Mouse (Mus musculus): Measurements from ENCODE around the gene Gpa33. TPM values are rescaled to one million over a fixed set of nuclear protein-coding genes. Genes with fewer than 3 reads are reported as not detected.

Gene Gpa33
- polyA plus RNA-seq, 1 experiment from 2014 or later, result 0.55 TPM

GRCm38 (mm10) chr1:166154162-166155112 is 24.4 kb downstream of the Gpa33 start:
- Histone ChIP-seq H3K9ac (ENCODE audit: low read depth, low read length) (no peak overlapping the region), H3K9me3 (ENCODE audit: control insufficient read depth, low read length) (no peaks in the 10 kb centered on the region), H3K4me3 (ENCODE audit: low read length) (peak overlapping the region; percentile 19; the same call in 1 of the 2 replicates), H3K27ac (ENCODE audit: low read depth, low read length) (no peak overlapping the region), H3K36me3 (ENCODE audit: control insufficient read depth, insufficient read depth, low read length) (no peaks in the 10 kb centered on the region), H3K27me3 (ENCODE audit: control insufficient read depth, insufficient read depth, low read length) (peaks cover 4% of the 10 kb centered on the region), H3K4me2 (replicated peaks; ENCODE audit: low read depth, low read length) (peak overlapping the region; percentile 25; the same call in 1 of the 2 replicates), H3K4me1 (ENCODE audit: control insufficient read depth, insufficient read depth, low read length) (no peaks in the 10 kb centered on the region)
- peak; percentile 75 for ATAC-seq (ENCODE audit: low FRiP score, low TSS enrichment)
- 11% methylated on average over 29 of the region's 29 CpGs for WGBS

GRCm38 (mm10) chr1:166155113-166155494 is 25.1 kb downstream of the Gpa33 start:
- Histone ChIP-seq H3K27ac (ENCODE audit: low read depth, low read length) (no peak overlapping the region), H3K9ac (ENCODE audit: low read depth, low read length) (no peak overlapping the region), H3K9me3 (ENCODE audit: control insufficient read depth, low read length) (no peaks in the 10 kb centered on the region), H3K4me1 (ENCODE audit: control insufficient read depth, insufficient read depth, low read length) (no peaks in the 10 kb centered on the region), H3K4me3 (ENCODE audit: low read length) (no peak overlapping the region), H3K4me2 (replicated peaks; ENCODE audit: low read depth, low read length) (no peak overlapping the region), H3K36me3 (ENCODE audit: control insufficient read depth, insufficient read depth, low read length) (no peaks in the 10 kb centered on the region), H3K27me3 (ENCODE audit: control insufficient read depth, insufficient read depth, low read length) (peaks cover 4% of the 10 kb centered on the region)
- 40% methylated on average over 10 of the region's 10 CpGs for WGBS
- ATAC-seq (ENCODE audit: low FRiP score, low TSS enrichment), result no peak

- H3K36me3 ChIP-seq (ENCODE audit: control insufficient read depth, insufficient read depth, low read length), result no peaks in the 10 kb centered on the region
- H3K9me3 ChIP-seq (ENCODE audit: control insufficient read depth, low read length), result no peaks in the 10 kb centered on the region
- H3K4me3 ChIP-seq (ENCODE audit: low read length), result no peak overlapping the region
- no peak overlapping the region for H3K9ac ChIP-seq (ENCODE audit: low read depth, low read length)
- H3K27ac ChIP-seq (ENCODE audit: low read depth, low read length), result no peak overlapping the region
- ATAC-seq (ENCODE audit: low FRiP score, low TSS enrichment), result no peak
- H3K27me3 ChIP-seq (ENCODE audit: control insufficient read depth, insufficient read depth, low read length), result peaks cover 4% of the 10 kb centered on the region
- H3K4me1 ChIP-seq (ENCODE audit: control insufficient read depth, insufficient read depth, low read length), result no peaks in the 10 kb centered on the region
- WGBS, result 84% methylated on average over 12 of the region's 12 CpGs
- no peak overlapping the region for H3K4me2 ChIP-seq (replicated peaks; ENCODE audit: low read depth, low read length)
Measured at GRCm38 (mm10) chr1:166157712-166158111, 27.7 kb downstream of the Gpa33 start.

DNA sequence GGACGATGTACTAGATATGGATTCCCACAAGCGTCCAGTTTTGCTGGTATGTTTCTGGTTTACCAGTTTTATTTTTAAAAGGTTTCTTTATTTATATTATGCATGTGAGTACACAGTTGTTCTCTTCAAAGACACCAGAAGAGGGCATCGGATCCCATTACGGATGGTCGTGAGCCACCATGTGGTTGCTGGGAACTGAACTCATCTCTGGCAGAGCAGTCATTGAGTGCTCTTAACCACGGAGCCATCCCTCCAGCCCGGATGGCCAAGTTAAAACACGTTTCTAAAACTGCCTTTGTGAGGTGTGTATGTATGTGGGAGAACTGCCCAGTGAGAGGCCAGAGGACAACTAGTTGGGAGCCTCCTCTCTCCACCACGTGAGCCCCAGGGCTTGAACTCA is 28.6 kb downstream of the Gpa33 start:
- H3K27me3 ChIP-seq (ENCODE audit: control insufficient read depth, insufficient read depth, low read length), result peaks cover 4% of the 10 kb centered on the region
- 69% methylated on average over 9 of the region's 9 CpGs for WGBS
- no peaks in the 10 kb centered on the region for H3K36me3 ChIP-seq (ENCODE audit: control insufficient read depth, insufficient read depth, low read length)
- no peak overlapping the region for H3K9ac ChIP-seq (ENCODE audit: low read depth, low read length)
- H3K4me2 ChIP-seq (replicated peaks; ENCODE audit: low read depth, low read length), result no peak overlapping the region
- no peak for ATAC-seq (ENCODE audit: low FRiP score, low TSS enrichment)
- no peak overlapping the region for H3K4me3 ChIP-seq (ENCODE audit: low read length)
- H3K9me3 ChIP-seq (ENCODE audit: control insufficient read depth, low read length), result no peaks in the 10 kb centered on the region
- H3K4me1 ChIP-seq (ENCODE audit: control insufficient read depth, insufficient read depth, low read length), result no peaks in the 10 kb centered on the region
- no peak overlapping the region for H3K27ac ChIP-seq (ENCODE audit: low read depth, low read length)

- no peaks in the 10 kb centered on the region for H3K36me3 ChIP-seq (ENCODE audit: control insufficient read depth, insufficient read depth, low read length)
- 52% methylated on average over 5 of the region's 5 CpGs for WGBS
- no peak overlapping the region for H3K4me3 ChIP-seq (ENCODE audit: low read length)
- H3K4me2 ChIP-seq (replicated peaks; ENCODE audit: low read depth, low read length), result no peak overlapping the region
- peaks cover 4% of the 10 kb centered on the region for H3K27me3 ChIP-seq (ENCODE audit: control insufficient read depth, insufficient read depth, low read length)
- H3K9me3 ChIP-seq (ENCODE audit: control insufficient read depth, low read length), result no peaks in the 10 kb centered on the region
- ATAC-seq (ENCODE audit: low FRiP score, low TSS enrichment), result no peak
- H3K27ac ChIP-seq (ENCODE audit: low read depth, low read length), result no peak overlapping the region
- H3K4me1 ChIP-seq (ENCODE audit: control insufficient read depth, insufficient read depth, low read length), result no peaks in the 10 kb centered on the region
- H3K9ac ChIP-seq (ENCODE audit: low read depth, low read length), result no peak overlapping the region
Measured at GRCm38 (mm10) chr1:166160111-166160510, 30.1 kb downstream of the Gpa33 start.

DNA sequence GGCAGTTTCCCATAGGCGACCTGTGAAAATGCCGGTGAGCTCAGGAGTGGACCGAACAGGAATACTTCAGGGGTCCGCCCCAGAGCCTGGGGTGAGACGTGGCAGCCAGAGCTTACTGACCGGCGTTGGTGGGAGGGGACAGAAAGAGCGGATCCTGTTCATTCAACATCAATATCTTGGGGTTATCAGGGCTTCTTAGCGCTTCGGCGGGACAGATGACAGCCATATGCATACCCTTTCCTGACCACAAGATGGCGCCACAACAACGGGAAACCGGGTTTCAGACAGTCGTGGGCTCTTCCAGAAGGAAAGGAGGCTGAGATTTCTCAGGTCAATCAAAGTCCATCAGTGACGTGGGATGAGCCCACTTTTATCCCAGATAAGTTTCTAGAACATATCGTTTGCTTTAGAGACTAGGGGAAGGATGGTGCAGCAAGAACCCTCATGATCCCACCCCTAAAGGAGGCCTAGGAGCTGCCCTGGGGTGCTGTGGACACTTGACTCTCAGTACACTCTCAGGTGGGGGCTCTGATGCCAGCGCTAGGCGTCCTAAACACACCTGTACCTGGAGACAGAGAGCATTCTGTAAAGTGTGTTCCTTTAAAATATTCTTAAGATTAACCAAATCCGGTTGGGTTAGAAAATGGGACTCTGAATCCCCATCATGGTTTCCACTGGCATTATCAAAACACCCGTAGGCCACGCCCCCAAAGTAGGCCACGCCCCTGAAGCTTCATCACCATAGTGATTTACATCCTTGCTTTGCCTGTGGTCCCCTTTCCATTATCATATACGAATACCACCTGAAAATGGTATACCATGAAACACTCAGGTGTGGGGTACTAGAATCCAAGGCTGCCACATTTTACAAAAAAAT is 30.8 kb downstream of the Gpa33 start:
- Histone ChIP-seq H3K9me3 (ENCODE audit: control insufficient read depth, low read length) (no peaks in the 10 kb centered on the region), H3K4me2 (replicated peaks; ENCODE audit: low read depth, low read length) (no peak overlapping the region), H3K4me1 (ENCODE audit: control insufficient read depth, insufficient read depth, low read length) (no peaks in the 10 kb centered on the region), H3K9ac (ENCODE audit: low read depth, low read length) (no peak overlapping the region), H3K36me3 (ENCODE audit: control insufficient read depth, insufficient read depth, low read length) (no peaks in the 10 kb centered on the region), H3K4me3 (ENCODE audit: low read length) (no peak overlapping the region), H3K27me3 (ENCODE audit: control insufficient read depth, insufficient read depth, low read length) (peaks cover 4% of the 10 kb centered on the region), H3K27ac (ENCODE audit: low read depth, low read length) (no peak overlapping the region)
- WGBS, result 17% methylated on average over 24 of the region's 24 CpGs
- peak; percentile 64; the same call in 1 of the 2 replicates for ATAC-seq (ENCODE audit: low FRiP score, low TSS enrichment)

GRCm38 (mm10) chr1:166164580-166164979 is 34.5 kb downstream of the Gpa33 start:
- Histone ChIP-seq H3K9ac (ENCODE audit: low read depth, low read length) (no peak overlapping the region), H3K4me3 (ENCODE audit: low read length) (no peak overlapping the region), H3K9me3 (ENCODE audit: control insufficient read depth, low read length) (no peaks in the 10 kb centered on the region), H3K4me2 (replicated peaks; ENCODE audit: low read depth, low read length) (no peak overlapping the region), H3K4me1 (ENCODE audit: control insufficient read depth, insufficient read depth, low read length) (no peaks in the 10 kb centered on the region), H3K27me3 (ENCODE audit: control insufficient read depth, insufficient read depth, low read length) (no peaks in the 10 kb centered on the region), H3K27ac (ENCODE audit: low read depth, low read length) (no peak overlapping the region), H3K36me3 (ENCODE audit: control insufficient read depth, insufficient read depth, low read length) (no peaks in the 10 kb centered on the region)
- 91% methylated on average over 14 of the region's 14 CpGs for WGBS
- no peak for ATAC-seq (ENCODE audit: low FRiP score, low TSS enrichment)

GRCm38 (mm10) chr1:166165159-166165558 is 35.1 kb downstream of the Gpa33 start:
- ATAC-seq (ENCODE audit: low FRiP score, low TSS enrichment), result no peak
- no peak overlapping the region for H3K9ac ChIP-seq (ENCODE audit: low read depth, low read length)

More at GRCm38 (mm10) chr1:166165159-166165558, 35.1 kb downstream of the Gpa33 start:
- 93% methylated on average over 9 of the region's 9 CpGs for WGBS
- H3K4me3 ChIP-seq (ENCODE audit: low read length), result no peak overlapping the region
- H3K4me1 ChIP-seq (ENCODE audit: control insufficient read depth, insufficient read depth, low read length), result no peaks in the 10 kb centered on the region
- H3K27ac ChIP-seq (ENCODE audit: low read depth, low read length), result no peak overlapping the region
- H3K4me2 ChIP-seq (replicated peaks; ENCODE audit: low read depth, low read length), result no peak overlapping the region
- H3K36me3 ChIP-seq (ENCODE audit: control insufficient read depth, insufficient read depth, low read length), result no peaks in the 10 kb centered on the region
- H3K9me3 ChIP-seq (ENCODE audit: control insufficient read depth, low read length), result no peaks in the 10 kb centered on the region
- H3K27me3 ChIP-seq (ENCODE audit: control insufficient read depth, insufficient read depth, low read length), result no peaks in the 10 kb centered on the region

Data from kidney, embryonic 14.5 days (tissue).